Mouse (Mus musculus) midbrain, embryonic 14.5 days (tissue): ENCODE measurements around the gene Clec4g. TPM values are rescaled to one million over a fixed set of nuclear protein-coding genes. Genes with fewer than 3 reads are reported as not detected.

ENCODE experiments used
- ATAC-seq: fragments of 200-750 bp; cut with Nextera tagmentation; 2 replicates; pipeline ENCODE4 v1.8.0; 2017; ENCODE audit warnings: moderate number of reproducible peaks, moderate library complexity; ENCODE audit not compliant: low FRiP score, low TSS enrichment
- DNase-seq: peaks from one replicate; pipeline ENCODE4 v3.0.0-alpha.2; 2015
- H3K27ac ChIP-seq: fragments of 300-500 bp; sonication (generic); replicated peaks from 2 replicates; pipeline ENCODE4 v1.5.1; 2014; ENCODE audit warnings: mild to moderate bottlenecking, low read depth, low read length, moderate library complexity
- H3K27me3 ChIP-seq: fragments of 300-500 bp; sonication (generic); 2 replicates; pipeline ENCODE4 v1.6.1; 2014; ENCODE audit warnings: low read length, control low read depth, mixed read lengths; ENCODE audit not compliant: control insufficient read depth, insufficient read depth
- H3K36me3 ChIP-seq: fragments of 300-500 bp; sonication (generic); 2 replicates; pipeline ENCODE4 v1.6.1; 2014; ENCODE audit warnings: low read length, control low read depth; ENCODE audit not compliant: control insufficient read depth, insufficient read depth
- H3K4me1 ChIP-seq: fragments of 300-500 bp; sonication (generic); 2 replicates; pipeline ENCODE4 v1.6.1; 2014; ENCODE audit warnings: mild to moderate bottlenecking, antibody characterized with exemption, low read length, control low read depth; ENCODE audit not compliant: control insufficient read depth, insufficient read depth
- H3K4me2 ChIP-seq: fragments of 300-500 bp; sonication (generic); 2 replicates; pipeline ENCODE4 v1.6.1; 2014; ENCODE audit warnings: mild to moderate bottlenecking, low read length, moderate library complexity
- H3K4me3 ChIP-seq: fragments of 300-500 bp; sonication (generic); replicated peaks from 2 replicates; pipeline ENCODE4 v1.5.1; 2014; ENCODE audit warnings: low read depth, low read length
- H3K9ac ChIP-seq: fragments of 300-500 bp; sonication (generic); replicated peaks from 2 replicates; pipeline ENCODE4 v1.6.1; 2014; ENCODE audit warnings: mild to moderate bottlenecking, low read length, moderate library complexity
- H3K9me3 ChIP-seq: fragments of 300-500 bp; sonication (generic); 2 replicates; pipeline ENCODE4 v1.6.1; 2016; ENCODE audit warnings: low read length, control low read depth, mixed read lengths; ENCODE audit not compliant: control insufficient read depth
- WGBS: fragments of 180-500 bp; shearing (Covaris S2); extraction: QIAGEN DNeasy Blood & Tissue Kit; methylation state at CpG from one replicate; pipeline ENCODE4 v1.1.7; 2014; 5-methylcytosine and 5-hydroxymethylcytosine counted together
- polyA plus RNA-seq: library from polyadenylated mRNA; unstranded; fragments of >200 nt; fragmentation: Nextera tagmentation; extraction: Ambion mirVana; gene quantifications from 2 replicates; pipeline ENCODE4 v1.2.1, GENCODE M21; 2014

Gene Clec4g
- polyA plus RNA-seq, 1 experiment from 2014 or later: not detected

- WGBS: 1% methylated on average over 61 of the region's 61 CpGs
- peaks cover 10% of the 10 kb centered on the region for H3K4me1 ChIP-seq
- no peaks in the 10 kb centered on the region for H3K27me3 ChIP-seq
- no peaks in the 10 kb centered on the region for H3K9me3 ChIP-seq
- H3K4me3 ChIP-seq: peak within 1 kb of the TSS; percentile 93
- H3K36me3 ChIP-seq: peaks cover 28% of the 10 kb centered on the region
- H3K27ac ChIP-seq: peak within 1 kb of the TSS; percentile 83
- peak within 1 kb of the TSS; percentile 91 for H3K4me2 ChIP-seq
- ATAC-seq (peak; percentile 86), DNase-seq (peak; percentile 97)
- peak within 1 kb of the TSS; percentile 96 for H3K9ac ChIP-seq
These were observed 44.1 kb downstream of the Clec4g start, which contains the start of gene Trappc5 for GRCm38 (mm10) chr8:3676131-3676992. Trappc5 (plus strand) TSS chr8:3676299.

GRCm38 (mm10) chr8:3674671-3675070, 45.8 kb downstream of the Clec4g start:
- Histone ChIP-seq H3K27me3 (no peaks in the 10 kb centered on the region), H3K9me3 (no peaks in the 10 kb centered on the region), H3K27ac (no peak overlapping the region), H3K4me2 (no peak overlapping the region), H3K4me1 (peaks cover 10% of the 10 kb centered on the region), H3K36me3 (peaks cover 11% of the 10 kb centered on the region), H3K9ac (no peak overlapping the region), H3K4me3 (no peak overlapping the region)
- 51% methylated on average over 3 of the region's 3 CpGs for WGBS
- ATAC-seq (no peak), DNase-seq (no peak)

- peak; percentile 74 for ATAC-seq
- DNase-seq: peak; percentile 91
- peaks cover under 1% of the 10 kb centered on the region for H3K4me1 ChIP-seq
- H3K4me3 ChIP-seq: peak within 1 kb of the TSS; percentile 40
- no peaks in the 10 kb centered on the region for H3K36me3 ChIP-seq
- no peaks in the 10 kb centered on the region for H3K9me3 ChIP-seq
- peak within 1 kb of the TSS; percentile 39 for H3K9ac ChIP-seq
- H3K27me3 ChIP-seq: no peaks in the 10 kb centered on the region
- H3K27ac ChIP-seq: peak within 1 kb of the TSS; percentile 84
- under 1% methylated on average over 23 of the region's 23 CpGs for WGBS
- peak within 1 kb of the TSS; percentile 65 for H3K4me2 ChIP-seq
These were observed 48.4 kb downstream of the Clec4g start, which contains the start of gene Fcor for GRCm38 (mm10) chr8:3671980-3672491. Fcor (minus strand) TSS chr8:3672362.

GRCm38 (mm10) chr8:3670388-3670787, 50.1 kb downstream of the Clec4g start:
- Histone ChIP-seq H3K4me3 (no peak overlapping the region), H3K4me1 (no peaks in the 10 kb centered on the region), H3K9me3 (no peaks in the 10 kb centered on the region), H3K36me3 (no peaks in the 10 kb centered on the region), H3K27me3 (no peaks in the 10 kb centered on the region), H3K27ac (no peak overlapping the region), H3K4me2 (no peak overlapping the region), H3K9ac (no peak overlapping the region)
- ATAC-seq (no peak), DNase-seq (no peak)
- WGBS: 85% methylated on average over 2 of the region's 2 CpGs

- H3K36me3 ChIP-seq: no peaks in the 10 kb centered on the region
- ATAC-seq: no peak
- WGBS: 70% methylated on average over 6 of the region's 6 CpGs
- DNase-seq: no peak
- H3K4me3 ChIP-seq: no peak within 1 kb of the TSS
- no peaks in the 10 kb centered on the region for H3K4me1 ChIP-seq
- no peak within 1 kb of the TSS for H3K27ac ChIP-seq
- H3K9me3 ChIP-seq: no peaks in the 10 kb centered on the region
- no peak within 1 kb of the TSS for H3K4me2 ChIP-seq
- no peaks in the 10 kb centered on the region for H3K27me3 ChIP-seq
- no peak within 1 kb of the TSS for H3K9ac ChIP-seq
These were observed 54.9 kb downstream of the Clec4g start, which contains the start of gene Mcemp1 for GRCm38 (mm10) chr8:3665507-3665906. Mcemp1 (plus strand) TSS chr8:3665754.

- H3K9me3 ChIP-seq: no peaks in the 10 kb centered on the region
- ATAC-seq (no peak), DNase-seq (no peak)
- H3K4me1 ChIP-seq: no peaks in the 10 kb centered on the region
- no peaks in the 10 kb centered on the region for H3K36me3 ChIP-seq
- H3K4me2 ChIP-seq: no peak overlapping the region
- no peaks in the 10 kb centered on the region for H3K27me3 ChIP-seq
- no peak overlapping the region for H3K9ac ChIP-seq
- no peak overlapping the region for H3K27ac ChIP-seq
- WGBS: 59% methylated on average over 5 of the region's 5 CpGs
- H3K4me3 ChIP-seq: no peak overlapping the region
These were observed 56.0 kb downstream of the Clec4g start for GRCm38 (mm10) chr8:3664405-3664804.

- Histone ChIP-seq H3K27ac (no peak overlapping the region), H3K36me3 (no peaks in the 10 kb centered on the region), H3K27me3 (no peaks in the 10 kb centered on the region), H3K4me2 (no peak overlapping the region), H3K9me3 (no peaks in the 10 kb centered on the region), H3K4me1 (peaks cover 8% of the 10 kb centered on the region; the same call in 1 of the 2 replicates), H3K4me3 (no peak overlapping the region), H3K9ac (no peak overlapping the region)
- ATAC-seq (no peak), DNase-seq (no peak)
- 82% methylated on average over 8 of the region's 8 CpGs for WGBS
These were observed 59.6 kb downstream of the Clec4g start for GRCm38 (mm10) chr8:3660889-3661288.
